Mouse (Mus musculus): ENCODE results near the gene Art2b.

Gene Art2b

GRCm38 (mm10) chr7:101541132-101541531 is 44.3 kb downstream of the Art2b start:
- DNase-seq (ENCODE audit: low read depth, low spot score) = peak; percentile 82
- Histone ChIP-seq H3K27me3 (ENCODE audit: control insufficient read depth, insufficient read depth, low read length, poor library complexity, severe bottlenecking) (no peaks in the 10 kb centered on the region), H3K36me3 (ENCODE audit: control insufficient read depth, insufficient read depth, low read length, poor library complexity, severe bottlenecking) (no peaks in the 10 kb centered on the region)

DNA sequence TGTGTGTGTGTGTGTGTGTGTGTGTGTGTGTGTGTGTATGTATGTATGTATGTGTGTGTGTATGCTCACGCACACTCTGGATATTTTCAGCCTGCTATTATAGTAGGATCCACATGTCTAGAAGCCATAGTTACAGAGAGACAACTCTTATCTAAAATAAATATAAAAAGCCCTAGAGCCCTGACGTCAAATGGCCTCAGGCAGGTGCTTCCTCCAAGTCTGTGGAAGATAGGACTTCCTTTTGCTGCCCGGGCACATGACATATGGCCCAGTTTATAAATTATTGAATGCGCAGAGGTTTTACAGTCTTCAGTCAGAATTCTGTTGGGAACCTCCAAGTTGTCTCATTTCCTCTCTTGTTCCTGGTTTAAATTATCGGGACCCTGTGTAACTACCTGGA is 44.7 kb downstream of the Art2b start:
- DNase-seq (ENCODE audit: low read depth, low spot score) = peak; percentile 63
- Histone ChIP-seq H3K27me3 (ENCODE audit: control insufficient read depth, insufficient read depth, low read length, poor library complexity, severe bottlenecking) (no peaks in the 10 kb centered on the region), H3K36me3 (ENCODE audit: control insufficient read depth, insufficient read depth, low read length, poor library complexity, severe bottlenecking) (no peaks in the 10 kb centered on the region)

DNA sequence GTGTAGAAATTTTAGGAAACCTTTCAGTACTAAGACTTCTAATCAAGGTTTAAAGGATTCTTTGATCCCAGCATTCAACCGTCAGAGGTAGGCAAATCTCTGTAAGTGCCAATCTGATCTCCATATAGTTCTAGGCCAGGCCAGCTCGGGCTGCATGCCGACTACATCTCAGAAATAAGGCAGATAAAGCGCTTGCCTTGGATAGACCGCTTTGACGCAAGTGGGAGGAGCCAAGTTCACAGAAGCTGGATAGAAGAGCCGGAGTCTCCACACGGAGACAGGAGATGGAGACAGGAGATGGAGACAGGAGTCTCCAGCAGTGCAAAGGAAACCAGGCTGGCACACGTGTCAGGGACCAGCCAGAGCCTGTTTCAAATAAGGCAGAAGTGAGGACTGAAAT is 45.6 kb downstream of the Art2b start:
- no peaks in the 10 kb centered on the region for H3K36me3 ChIP-seq (ENCODE audit: control insufficient read depth, insufficient read depth, low read length, poor library complexity, severe bottlenecking)
- H3K27me3 ChIP-seq (ENCODE audit: control insufficient read depth, insufficient read depth, low read length, poor library complexity, severe bottlenecking) = no peaks in the 10 kb centered on the region
- DNase-seq (ENCODE audit: low read depth, low spot score) = no peak

GRCm38 (mm10) chr7:101538141-101538933 is 47.1 kb downstream of the Art2b start:
- no peaks in the 10 kb centered on the region for H3K27me3 ChIP-seq (ENCODE audit: control insufficient read depth, insufficient read depth, low read length, poor library complexity, severe bottlenecking)
- peak; percentile 69 for DNase-seq (ENCODE audit: low read depth, low spot score)
- no peaks in the 10 kb centered on the region for H3K36me3 ChIP-seq (ENCODE audit: control insufficient read depth, insufficient read depth, low read length, poor library complexity, severe bottlenecking)

- Histone ChIP-seq H3K27me3 (ENCODE audit: control insufficient read depth, insufficient read depth, low read length, poor library complexity, severe bottlenecking) (no peaks in the 10 kb centered on the region), H3K36me3 (ENCODE audit: control insufficient read depth, insufficient read depth, low read length, poor library complexity, severe bottlenecking) (no peaks in the 10 kb centered on the region)
- DNase-seq (ENCODE audit: low read depth, low spot score) = peak; percentile 30
These were observed 47.9 kb downstream of the Art2b start for GRCm38 (mm10) chr7:101537541-101537940.

GRCm38 (mm10) chr7:101535517-101535916 is 49.9 kb downstream of the Art2b start:
- Histone ChIP-seq H3K36me3 (ENCODE audit: control insufficient read depth, insufficient read depth, low read length, poor library complexity, severe bottlenecking) (no peaks in the 10 kb centered on the region), H3K27me3 (ENCODE audit: control insufficient read depth, insufficient read depth, low read length, poor library complexity, severe bottlenecking) (no peaks in the 10 kb centered on the region)
- DNase-seq (ENCODE audit: low read depth, low spot score) = no peak

DNA sequence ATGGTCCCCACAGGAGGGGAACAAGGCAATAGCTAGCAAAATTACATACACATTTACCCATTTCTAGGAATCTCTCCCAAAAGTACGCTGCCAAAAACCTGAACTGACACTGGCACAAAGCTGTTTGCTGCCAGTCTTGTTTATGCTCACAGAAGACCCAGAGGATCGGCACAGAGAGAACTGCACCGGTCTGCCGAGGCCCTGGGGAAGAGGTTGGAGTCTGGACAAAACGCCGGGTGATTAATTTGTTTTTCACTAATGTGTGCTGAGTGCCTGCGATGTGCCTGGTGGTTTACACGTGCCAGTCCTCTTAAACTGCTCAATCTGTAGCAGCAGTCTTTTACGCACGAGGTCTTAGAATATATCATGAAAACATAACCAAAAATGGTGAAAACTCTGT is 50.3 kb downstream of the Art2b start:
- DNase-seq (ENCODE audit: low read depth, low spot score) = no peak
- H3K27me3 ChIP-seq (ENCODE audit: control insufficient read depth, insufficient read depth, low read length, poor library complexity, severe bottlenecking) = no peaks in the 10 kb centered on the region
- H3K36me3 ChIP-seq (ENCODE audit: control insufficient read depth, insufficient read depth, low read length, poor library complexity, severe bottlenecking) = no peaks in the 10 kb centered on the region

GRCm38 (mm10) chr7:101534428-101534827 is 51.0 kb downstream of the Art2b start:
- no peak for DNase-seq (ENCODE audit: low read depth, low spot score)
- no peaks in the 10 kb centered on the region for H3K27me3 ChIP-seq (ENCODE audit: control insufficient read depth, insufficient read depth, low read length, poor library complexity, severe bottlenecking)
- no peaks in the 10 kb centered on the region for H3K36me3 ChIP-seq (ENCODE audit: control insufficient read depth, insufficient read depth, low read length, poor library complexity, severe bottlenecking)
